Mouse (Mus musculus): ENCODE measurements around the gene Alg6. TPM values are rescaled to one million over a fixed set of nuclear protein-coding genes. Genes with fewer than 3 reads are reported as not detected.

The Alg6 gene
- 12.3 and 15.6 TPM in 2 replicates for polyA plus RNA-seq (2016; fragmentation: Nextera tagmentation; extraction: Ambion mirVana)

DNA sequence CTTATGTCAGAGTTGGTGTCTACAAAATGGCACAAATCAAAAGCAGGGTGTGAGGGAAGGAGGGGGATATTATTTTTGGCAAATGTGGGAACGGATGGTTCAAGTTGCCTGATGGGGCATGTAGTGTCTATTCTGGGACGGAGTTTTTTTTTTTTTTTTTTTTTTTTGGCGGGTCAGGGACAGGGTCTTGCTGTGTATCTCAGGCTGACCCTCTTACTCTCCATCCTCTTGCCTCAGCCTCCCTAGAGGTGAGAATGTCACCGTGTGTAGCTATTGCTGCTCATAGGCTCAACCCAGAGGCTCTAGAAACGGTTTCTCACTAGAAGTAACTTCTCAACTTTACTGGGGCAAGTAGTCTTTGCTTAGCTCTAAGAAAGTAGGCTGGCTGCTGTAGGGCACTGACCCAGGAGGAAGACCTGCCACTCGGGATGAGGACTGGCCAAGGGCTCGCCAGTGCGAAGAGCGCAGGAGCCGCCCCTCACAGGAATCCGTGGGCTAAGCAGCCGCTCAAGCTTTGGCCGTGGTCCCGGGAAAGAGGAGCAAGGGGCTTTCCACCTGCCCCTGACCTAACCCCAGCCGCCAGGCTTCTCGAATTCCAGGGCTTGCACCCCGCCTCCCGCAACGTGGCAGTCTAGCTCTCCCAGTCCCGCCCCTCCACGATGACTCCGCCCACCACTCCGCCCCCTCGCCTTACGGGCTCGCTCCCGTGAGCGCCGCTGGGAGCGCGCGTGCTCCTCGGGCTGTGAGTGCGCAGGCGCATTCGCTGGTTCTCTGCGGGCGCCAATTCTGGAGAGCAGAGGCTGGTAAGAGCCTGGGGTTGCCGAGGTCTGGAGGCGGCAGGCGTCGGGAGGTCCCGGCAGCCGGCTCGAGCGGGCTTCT, at the start of gene Alg6:
Gene Alg6 (plus strand): TSS at position 761 of the 879 bp plus-strand sequence.
- H3K27ac ChIP-seq (replicated peaks), result peak within 1 kb of the TSS; percentile 27; the same call in 1 of the 2 replicates
- peak; percentile 95 for ATAC-seq (ENCODE audit: low FRiP score, low read depth)

DNA sequence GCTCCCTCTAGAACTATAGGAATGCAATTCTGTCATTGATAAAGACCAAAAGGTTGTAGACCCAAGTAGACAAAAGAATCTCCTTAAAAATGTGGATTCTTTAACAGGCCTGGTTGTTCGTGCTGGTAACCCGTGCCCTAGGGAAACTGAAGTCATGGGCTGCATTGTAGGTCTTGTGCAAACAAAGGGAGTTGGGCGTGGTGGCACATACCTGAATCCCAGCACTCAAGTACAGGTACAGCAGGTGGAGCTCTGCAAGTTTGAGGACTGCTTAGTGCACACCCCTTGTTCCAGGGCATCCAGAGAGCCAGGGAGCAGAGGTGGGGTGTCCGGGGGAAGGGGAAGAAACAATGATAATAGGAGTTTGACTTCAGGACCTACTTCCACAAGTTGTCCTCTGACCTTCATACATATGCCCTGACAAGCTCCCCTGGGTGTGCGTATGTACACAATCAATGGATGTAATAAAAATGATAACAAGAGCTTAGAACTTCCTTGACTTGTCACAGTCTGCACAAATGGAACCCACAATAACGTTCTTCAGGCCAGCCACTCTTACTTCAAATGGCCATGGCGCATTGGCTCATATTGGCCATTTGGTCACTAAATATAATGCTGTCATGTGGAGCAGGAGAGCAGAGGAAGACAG, 45.1 kb upstream of the Alg6 start:
- Histone ChIP-seq H3K9me3 (no peaks in the 10 kb centered on the region), H3K27me3 (peaks cover 17% of the 10 kb centered on the region), H3K4me1 (no peaks in the 10 kb centered on the region), H3K36me3 (no peaks in the 10 kb centered on the region), H3K4me3 (no peak overlapping the region), H3K9ac (replicated peaks) (no peak overlapping the region), H3K4me2 (replicated peaks) (no peak overlapping the region), H3K27ac (replicated peaks) (no peak overlapping the region)
- 92% methylated on average over 7 of the region's 7 CpGs for WGBS
- ATAC-seq (ENCODE audit: low FRiP score, low read depth), result no peak

More for the DNA sequence above, at the start of gene Alg6:
- H3K9me3 ChIP-seq, result no peaks in the 10 kb centered on the region
- H3K4me2 ChIP-seq (replicated peaks), result peak within 1 kb of the TSS; percentile 83
- 3% methylated on average over 44 of the region's 46 CpGs for WGBS
- peak within 1 kb of the TSS; percentile 72 for H3K9ac ChIP-seq (replicated peaks)
- H3K4me1 ChIP-seq, result 0 out of 2 replicates have a peak, but pooled peaks cover 5% of the 10 kb centered on the region
- 0 out of 2 replicates have a peak, but pooled peaks cover 4% of the 10 kb centered on the region for H3K36me3 ChIP-seq
- peaks cover 11% of the 10 kb centered on the region; the same call in 1 of the 2 replicates for H3K27me3 ChIP-seq
- peak within 1 kb of the TSS; percentile 59 for H3K4me3 ChIP-seq

DNA sequence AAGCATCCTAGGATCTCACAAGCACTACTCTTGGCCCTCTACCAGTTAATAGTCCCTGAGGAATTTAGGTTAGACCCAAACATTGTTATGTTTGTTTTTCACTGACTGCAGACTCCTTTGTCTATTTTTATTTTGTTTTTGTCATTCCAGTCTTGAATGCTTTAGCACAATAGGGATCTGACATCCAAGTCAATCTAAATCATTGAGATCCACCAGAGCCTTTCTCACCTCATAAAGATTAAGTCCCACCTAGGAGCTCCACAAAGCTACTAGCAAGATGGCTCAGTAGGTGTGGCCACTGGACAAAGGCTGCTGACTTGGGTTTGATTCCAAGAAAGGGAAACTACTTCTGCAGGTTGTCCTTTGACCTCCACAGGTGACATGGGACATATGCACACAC, 40.3 kb upstream of the Alg6 start:
- no peak for ATAC-seq (ENCODE audit: low FRiP score, low read depth)
- H3K9ac ChIP-seq (replicated peaks), result no peak overlapping the region
- H3K27ac ChIP-seq (replicated peaks), result no peak overlapping the region
- no peak overlapping the region for H3K4me2 ChIP-seq (replicated peaks)
- 0 out of 2 replicates have a peak, but pooled peaks cover 3% of the 10 kb centered on the region for H3K27me3 ChIP-seq
- no peaks in the 10 kb centered on the region for H3K4me1 ChIP-seq
- H3K36me3 ChIP-seq, result no peaks in the 10 kb centered on the region
- no peak overlapping the region for H3K4me3 ChIP-seq
- no peaks in the 10 kb centered on the region for H3K9me3 ChIP-seq

DNA sequence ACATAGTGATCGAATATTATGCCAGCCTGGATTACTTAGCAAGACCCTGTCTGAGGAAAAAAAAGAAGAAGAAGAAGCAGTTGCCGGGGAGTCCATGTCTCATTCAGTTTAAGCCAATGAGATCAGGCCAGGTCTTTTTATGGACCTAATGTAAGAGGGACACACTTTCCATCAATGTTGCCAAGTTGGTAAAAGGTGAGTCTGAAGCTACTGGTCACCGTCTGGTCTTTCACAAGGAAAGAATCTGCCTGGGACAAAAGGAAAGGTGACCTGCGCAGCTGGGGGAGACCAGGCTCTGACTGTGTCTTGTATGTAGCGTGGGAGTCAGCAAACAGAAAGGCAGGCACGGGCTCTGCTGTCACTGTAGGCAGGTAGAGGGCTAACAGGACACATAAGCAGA, 31.5 kb upstream of the Alg6 start:
- H3K4me2 ChIP-seq (replicated peaks), result no peak overlapping the region
- no peaks in the 10 kb centered on the region for H3K27me3 ChIP-seq
- no peaks in the 10 kb centered on the region for H3K4me1 ChIP-seq
- H3K9ac ChIP-seq (replicated peaks), result no peak overlapping the region
- H3K9me3 ChIP-seq, result no peaks in the 10 kb centered on the region
- no peak overlapping the region for H3K4me3 ChIP-seq
- no peak for ATAC-seq (ENCODE audit: low FRiP score, low read depth)
- H3K27ac ChIP-seq (replicated peaks), result no peak overlapping the region
- no peaks in the 10 kb centered on the region for H3K36me3 ChIP-seq
- 88% methylated on average over 6 of the region's 6 CpGs for WGBS

DNA sequence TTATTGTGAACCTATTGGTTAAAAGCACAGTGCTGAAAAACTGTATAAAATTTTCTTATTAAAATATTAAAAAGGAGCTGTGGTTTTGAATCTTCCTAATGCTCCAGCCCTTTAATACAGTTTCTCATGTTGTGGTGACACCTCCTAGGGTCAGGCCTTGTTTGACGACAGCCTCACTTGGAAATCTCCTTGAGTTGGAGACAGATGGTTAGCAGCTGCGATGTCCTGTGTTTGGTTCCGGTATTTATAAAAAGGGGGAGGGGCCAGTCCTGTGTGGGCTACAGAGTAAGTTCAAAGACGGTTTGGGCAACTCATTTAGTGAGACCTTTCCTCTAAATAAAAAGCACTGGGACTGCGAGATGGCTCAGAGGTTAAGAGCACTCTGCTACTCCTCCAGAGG, 29.2 kb upstream of the Alg6 start:
- WGBS, result 58% methylated on average over 5 of the region's 5 CpGs
- no peak for ATAC-seq (ENCODE audit: low FRiP score, low read depth)
- H3K36me3 ChIP-seq, result no peaks in the 10 kb centered on the region
- no peaks in the 10 kb centered on the region for H3K27me3 ChIP-seq
- no peaks in the 10 kb centered on the region for H3K9me3 ChIP-seq
- H3K4me3 ChIP-seq, result no peak overlapping the region
- no peak overlapping the region for H3K27ac ChIP-seq (replicated peaks)
- no peak overlapping the region for H3K9ac ChIP-seq (replicated peaks)
- no peak overlapping the region for H3K4me2 ChIP-seq (replicated peaks)
- no peaks in the 10 kb centered on the region for H3K4me1 ChIP-seq

DNA sequence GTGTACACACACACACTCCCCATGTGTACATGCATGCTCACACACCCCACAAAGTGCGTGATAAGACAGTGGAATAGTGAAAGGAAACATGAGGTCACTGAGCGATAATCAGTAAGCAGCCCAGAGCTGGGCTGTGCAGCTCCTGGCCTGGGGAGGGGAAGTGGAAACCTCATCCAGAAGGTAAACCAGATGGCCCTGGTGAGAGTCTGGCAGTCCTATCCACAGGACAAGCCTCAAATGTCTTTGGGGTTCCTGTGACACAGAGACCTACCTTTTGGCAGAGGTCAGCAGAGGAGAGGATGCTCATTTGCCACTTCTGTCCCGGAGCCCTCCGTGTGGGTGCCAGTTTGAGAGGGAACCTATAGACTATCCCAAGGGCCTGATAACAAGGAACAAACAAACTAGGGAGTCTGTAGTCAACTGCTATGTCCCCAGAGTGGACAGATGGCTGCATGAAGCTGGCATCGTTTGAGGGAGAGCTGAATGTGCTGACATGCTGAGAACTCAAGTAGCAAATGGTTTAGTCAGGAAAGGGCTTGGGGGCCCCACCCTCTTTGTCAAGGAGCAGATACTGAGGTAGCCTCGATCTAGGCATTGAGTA, 2.8 kb upstream of the Alg6 start:
- H3K36me3 ChIP-seq, result no peaks in the 10 kb centered on the region
- H3K4me3 ChIP-seq, result no peak overlapping the region
- no peak overlapping the region for H3K9ac ChIP-seq (replicated peaks)
- no peak for ATAC-seq (ENCODE audit: low FRiP score, low read depth)
- H3K27me3 ChIP-seq, result peaks cover 11% of the 10 kb centered on the region; the same call in 1 of the 2 replicates
- H3K9me3 ChIP-seq, result no peaks in the 10 kb centered on the region
- 91% methylated on average over 6 of the region's 6 CpGs for WGBS
- no peak overlapping the region for H3K4me2 ChIP-seq (replicated peaks)
- H3K4me1 ChIP-seq, result 0 out of 2 replicates have a peak, but pooled peaks cover 5% of the 10 kb centered on the region
- H3K27ac ChIP-seq (replicated peaks), result no peak overlapping the region

DNA sequence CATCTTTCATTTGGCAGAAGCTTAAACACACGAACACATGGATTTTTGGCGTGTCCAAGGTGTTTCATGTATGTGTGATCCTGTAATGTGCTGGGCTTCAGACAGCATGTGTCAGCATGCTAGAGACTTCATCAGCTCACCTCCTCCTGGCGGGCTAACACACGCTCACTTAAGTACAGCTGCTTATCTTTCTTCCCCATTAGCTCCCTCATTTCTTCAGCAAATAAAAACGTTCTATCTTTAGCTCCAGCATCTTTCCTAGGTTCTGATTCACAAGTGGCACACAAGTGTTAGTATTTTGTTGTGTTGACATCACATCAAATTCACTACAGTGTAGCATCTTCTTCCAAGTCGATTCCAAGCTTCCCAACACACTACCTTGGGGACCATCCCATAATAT, 1.5 kb upstream of the Alg6 start:
- Histone ChIP-seq H3K4me3 (no peak overlapping the region), H3K9ac (replicated peaks) (no peak overlapping the region), H3K27me3 (peaks cover 11% of the 10 kb centered on the region; the same call in 1 of the 2 replicates), H3K36me3 (no peaks in the 10 kb centered on the region), H3K27ac (replicated peaks) (no peak overlapping the region), H3K4me1 (0 out of 2 replicates have a peak, but pooled peaks cover 5% of the 10 kb centered on the region), H3K4me2 (replicated peaks) (no peak overlapping the region), H3K9me3 (no peaks in the 10 kb centered on the region)
- ATAC-seq (ENCODE audit: low FRiP score, low read depth), result no peak
- WGBS, result 92% methylated on average over 6 of the region's 6 CpGs

DNA sequence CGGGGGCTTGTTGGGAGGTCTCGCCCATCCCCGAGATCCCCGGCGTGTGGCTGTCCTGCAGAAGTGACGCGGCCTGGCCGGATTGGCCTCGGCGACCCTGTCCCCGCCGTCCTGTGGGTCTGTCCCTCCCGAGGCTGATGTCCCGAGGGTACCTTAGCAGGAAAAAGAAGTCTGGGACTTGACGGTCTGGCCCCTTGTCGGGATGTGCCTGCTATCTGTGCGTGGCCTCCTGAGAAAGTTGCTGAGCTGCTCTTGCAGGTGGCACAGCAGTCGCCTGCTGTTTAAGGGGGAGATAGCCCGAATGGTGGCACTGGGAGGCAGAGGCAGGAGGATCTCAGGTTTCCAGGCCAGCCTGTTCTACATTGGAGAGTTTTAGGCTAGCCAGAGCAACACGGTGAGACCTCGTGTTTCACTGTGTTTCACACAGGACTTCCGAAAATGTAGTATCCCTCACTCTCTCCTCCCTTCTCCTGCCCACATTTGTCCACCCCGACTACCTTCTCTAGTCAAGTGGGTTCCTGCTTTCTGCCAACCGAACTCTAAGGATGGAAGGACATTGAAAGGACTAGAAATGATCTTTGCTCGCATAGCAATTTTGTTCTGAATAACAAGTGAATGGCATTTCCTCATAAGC, 436 bp downstream of the Alg6 start:
- H3K9ac ChIP-seq (replicated peaks), result peak overlapping the region; percentile 72
- H3K4me1 ChIP-seq, result 0 out of 2 replicates have a peak, but pooled peaks cover 5% of the 10 kb centered on the region
- H3K27me3 ChIP-seq, result peaks cover 11% of the 10 kb centered on the region; the same call in 1 of the 2 replicates
- peak overlapping the region; percentile 59 for H3K4me3 ChIP-seq
- no peaks in the 10 kb centered on the region for H3K9me3 ChIP-seq
- H3K27ac ChIP-seq (replicated peaks), result peak overlapping the region; percentile 11; the same call in 1 of the 2 replicates
- ATAC-seq (ENCODE audit: low FRiP score, low read depth), result no peak; the same call in 1 of the 2 replicates
- peak overlapping the region; percentile 83 for H3K4me2 ChIP-seq (replicated peaks)
- WGBS, result 46% methylated on average over 16 of the region's 25 CpGs
- 0 out of 2 replicates have a peak, but pooled peaks cover 4% of the 10 kb centered on the region for H3K36me3 ChIP-seq

DNA sequence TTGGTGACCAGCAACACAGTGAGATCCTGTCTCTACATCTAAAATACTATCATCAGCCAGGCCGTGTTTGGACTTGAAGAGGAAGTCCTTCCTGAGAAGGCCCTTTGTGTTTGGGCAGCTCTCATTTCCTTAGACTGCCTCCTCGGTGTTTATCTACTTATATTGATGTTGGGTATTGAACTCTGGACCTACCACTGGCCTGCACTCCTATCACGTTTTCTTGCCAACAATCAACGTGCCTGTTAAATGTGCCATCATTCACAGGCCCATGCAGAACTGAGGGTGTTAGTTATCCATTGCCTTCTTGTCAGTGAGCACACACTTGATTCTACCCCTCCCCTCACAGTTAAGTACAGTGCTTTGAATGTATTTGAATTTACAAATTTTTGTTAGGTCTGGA, 2.4 kb downstream of the Alg6 start:
- Histone ChIP-seq H3K4me1 (0 out of 2 replicates have a peak, but pooled peaks cover 5% of the 10 kb centered on the region), H3K4me2 (replicated peaks) (no peak overlapping the region), H3K27ac (replicated peaks) (no peak overlapping the region), H3K36me3 (0 out of 2 replicates have a peak, but pooled peaks cover 4% of the 10 kb centered on the region), H3K27me3 (peaks cover 8% of the 10 kb centered on the region; the same call in 1 of the 2 replicates), H3K4me3 (no peak overlapping the region), H3K9ac (replicated peaks) (no peak overlapping the region), H3K9me3 (no peaks in the 10 kb centered on the region)
- WGBS, result 84% methylated on average over 4 of the region's 4 CpGs
- ATAC-seq (ENCODE audit: low FRiP score, low read depth), result no peak

DNA sequence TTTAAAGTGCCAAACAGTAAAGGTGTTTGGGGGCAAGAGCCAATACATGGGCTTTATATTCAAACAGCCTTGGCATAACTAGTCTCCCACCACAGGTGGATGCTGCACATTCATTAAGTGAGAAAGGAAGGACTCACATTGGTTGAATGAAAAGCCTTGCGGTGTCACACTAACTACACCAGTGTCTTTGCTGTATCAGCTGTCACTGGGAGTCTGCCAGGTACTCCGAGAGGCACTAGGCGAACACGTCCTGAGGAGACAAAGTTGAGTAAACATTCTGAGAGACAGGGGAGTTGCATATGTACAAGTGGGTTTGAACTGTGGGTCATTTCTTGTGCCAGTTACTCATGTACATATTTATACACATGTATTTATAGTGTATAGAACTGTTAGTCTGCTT, 8.9 kb downstream of the Alg6 start:
- Histone ChIP-seq H3K27me3 (no peaks in the 10 kb centered on the region), H3K4me1 (no peaks in the 10 kb centered on the region), H3K9me3 (0 out of 2 replicates have a peak, but pooled peaks cover under 1% of the 10 kb centered on the region), H3K27ac (replicated peaks) (no peak overlapping the region), H3K4me2 (replicated peaks) (no peak overlapping the region), H3K4me3 (no peak overlapping the region), H3K9ac (replicated peaks) (no peak overlapping the region), H3K36me3 (peaks cover 24% of the 10 kb centered on the region)
- ATAC-seq (ENCODE audit: low FRiP score, low read depth), result no peak
- WGBS, result 90% methylated on average over 4 of the region's 4 CpGs

DNA sequence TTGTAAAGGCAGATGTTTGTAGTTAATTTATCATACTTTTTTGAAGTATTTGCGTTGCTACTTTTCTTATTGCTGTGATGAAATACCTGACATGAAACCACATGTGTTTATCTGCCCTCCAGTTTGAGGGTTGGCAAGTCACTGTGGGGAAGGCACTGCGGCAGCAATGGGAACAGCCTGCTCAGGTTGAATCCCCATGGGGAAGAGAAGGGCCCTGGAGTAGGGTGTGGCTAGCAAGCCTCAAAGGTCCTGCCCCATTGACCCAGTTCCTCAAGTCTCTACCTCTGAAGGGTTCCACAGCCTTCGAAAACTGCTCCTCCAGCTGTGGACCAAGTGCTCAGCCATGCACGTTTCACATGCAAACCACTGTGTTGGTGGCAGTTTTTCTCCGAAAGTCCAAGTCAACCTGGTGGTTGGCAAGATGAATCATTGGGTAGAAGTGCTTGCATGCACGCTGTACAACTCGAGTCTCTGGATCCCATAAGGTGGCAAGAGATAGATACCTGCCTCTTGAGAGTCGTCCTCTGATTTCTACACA, 10.5 kb downstream of the Alg6 start:
- Histone ChIP-seq H3K4me1 (no peaks in the 10 kb centered on the region), H3K27me3 (no peaks in the 10 kb centered on the region), H3K9ac (replicated peaks) (no peak overlapping the region), H3K27ac (replicated peaks) (no peak overlapping the region), H3K36me3 (peaks cover 37% of the 10 kb centered on the region), H3K9me3 (peaks cover 11% of the 10 kb centered on the region; the same call in 1 of the 2 replicates), H3K4me3 (no peak overlapping the region), H3K4me2 (replicated peaks) (no peak overlapping the region)
- WGBS, result 95% methylated on average over 8 of the region's 8 CpGs
- ATAC-seq (ENCODE audit: low FRiP score, low read depth), result no peak

All from midbrain, embryonic 12.5 days (tissue).